Mouse (Mus musculus) neural tube, embryonic 11.5 days (tissue): ENCODE data around the gene Fnbp1. TPM values are rescaled to one million over a fixed set of nuclear protein-coding genes. Genes with fewer than 3 reads are reported as not detected.
A peak's percentile ranks its signal among the peaks of the same experiment; 100 is the strongest.

Experiments
- ATAC-seq: fragments of 200-750 bp; cut with Nextera tagmentation; 2 replicates; pipeline ENCODE4 v1.8.0; 2017; ENCODE audit warnings: moderate number of reproducible peaks, mild to moderate bottlenecking, moderate TSS enrichment, moderate library complexity; ENCODE audit not compliant: insufficient read depth, low FRiP score, low TSS enrichment
- DNase-seq: peaks from one replicate; pipeline ENCODE4 v3.0.0-alpha.2; 2015; ENCODE audit warnings: low spot score
- H3K27ac ChIP-seq: fragments of 300-500 bp; sonication (generic); 2 replicates; pipeline ENCODE4 v1.5.1; 2014; ENCODE audit warnings: low read depth, mild to moderate bottlenecking, low read length
- H3K27me3 ChIP-seq: fragments of 300-500 bp; sonication (generic); 2 replicates; pipeline ENCODE4 v1.6.1; 2014; ENCODE audit warnings: mild to moderate bottlenecking, low read length, mixed read lengths; ENCODE audit not compliant: control insufficient read depth, insufficient read depth
- H3K36me3 ChIP-seq: fragments of 300-500 bp; sonication (generic); 2 replicates; pipeline ENCODE4 v1.6.1; 2014; ENCODE audit warnings: mild to moderate bottlenecking, low read length, moderate library complexity, mixed read lengths; ENCODE audit not compliant: control insufficient read depth, insufficient read depth
- H3K4me1 ChIP-seq: fragments of 300-500 bp; sonication (generic); 2 replicates; pipeline ENCODE4 v1.6.1; 2014; ENCODE audit warnings: low read length, mixed read lengths; ENCODE audit not compliant: control insufficient read depth, insufficient read depth
- H3K4me2 ChIP-seq: fragments of 300-500 bp; sonication (generic); 2 replicates; pipeline ENCODE4 v1.6.1; 2014; ENCODE audit warnings: low read depth, mild to moderate bottlenecking, moderate library complexity
- H3K4me3 ChIP-seq: fragments of 300-500 bp; sonication (generic); 2 replicates; pipeline ENCODE4 v1.5.1; 2014; ENCODE audit warnings: low read depth, low read length
- H3K9ac ChIP-seq: fragments of 300-500 bp; sonication (generic); 2 replicates; pipeline ENCODE4 v1.6.1; 2014; ENCODE audit warnings: mild to moderate bottlenecking, low read length
- H3K9me3 ChIP-seq: fragments of 300-500 bp; sonication (generic); 2 replicates; pipeline ENCODE4 v1.6.1; 2016; ENCODE audit warnings: low read length; ENCODE audit not compliant: control insufficient read depth
- WGBS: fragments of 180-500 bp; shearing (Covaris S2); extraction: QIAGEN DNeasy Blood & Tissue Kit; methylation state at CpG from one replicate; pipeline ENCODE4 v1.1.7; 2014; 5-methylcytosine and 5-hydroxymethylcytosine counted together
- polyA plus RNA-seq: library from polyadenylated mRNA; unstranded; fragments of >200 nt; fragmentation: Nextera tagmentation; extraction: Ambion mirVana; gene quantifications from 2 replicates; pipeline ENCODE4 v1.2.1, GENCODE M21; 2014

Fnbp1 gene
- polyA plus RNA-seq, 1 experiment from 2014 or later: 17.6 TPM

GRCm38 (mm10) chr2:31067059-31067595 lies 74.7 kb downstream of the Fnbp1 start:
- WGBS: 81% methylated on average over 13 of the region's 13 CpGs
- H3K27me3 ChIP-seq: no peaks in the 10 kb centered on the region
- H3K9me3 ChIP-seq: no peaks in the 10 kb centered on the region
- H3K36me3 ChIP-seq: no peaks in the 10 kb centered on the region
- peak overlapping the region; percentile 94; the same call in 1 of the 2 replicates for H3K27ac ChIP-seq
- DNase-seq (no peak), ATAC-seq (no peak)
- H3K4me3 ChIP-seq: no peak overlapping the region
- H3K4me1 ChIP-seq: peaks cover 9% of the 10 kb centered on the region; the same call in 1 of the 2 replicates
- H3K9ac ChIP-seq: no peak overlapping the region
- no peak overlapping the region for H3K4me2 ChIP-seq

- H3K9ac ChIP-seq: no peak overlapping the region
- no peaks in the 10 kb centered on the region for H3K9me3 ChIP-seq
- 85% methylated on average over 11 of the region's 11 CpGs for WGBS
- no peaks in the 10 kb centered on the region for H3K36me3 ChIP-seq
- H3K4me3 ChIP-seq: no peak overlapping the region
- ATAC-seq: no peak
- DNase-seq: no peak
- H3K27me3 ChIP-seq: no peaks in the 10 kb centered on the region
- peak overlapping the region; percentile 94; the same call in 1 of the 2 replicates for H3K27ac ChIP-seq
- H3K4me1 ChIP-seq: peaks cover 9% of the 10 kb centered on the region; the same call in 1 of the 2 replicates
- no peak overlapping the region for H3K4me2 ChIP-seq
Observed at GRCm38 (mm10) chr2:31066019-31066789, 75.6 kb downstream of the Fnbp1 start.

- Histone ChIP-seq H3K4me2 (no peak overlapping the region), H3K27me3 (no peaks in the 10 kb centered on the region), H3K4me1 (peaks cover 3% of the 10 kb centered on the region; the same call in 1 of the 2 replicates), H3K27ac (no peak overlapping the region), H3K9me3 (no peaks in the 10 kb centered on the region), H3K4me3 (no peak overlapping the region), H3K36me3 (no peaks in the 10 kb centered on the region), H3K9ac (no peak overlapping the region)
- no peak for ATAC-seq
- 91% methylated on average over 10 of the region's 10 CpGs for WGBS
- DNase-seq: no peak
Observed at GRCm38 (mm10) chr2:31061868-31062628, 79.8 kb downstream of the Fnbp1 start.

- no peaks in the 10 kb centered on the region for H3K4me1 ChIP-seq
- H3K27ac ChIP-seq: no peak overlapping the region
- H3K4me2 ChIP-seq: no peak overlapping the region
- 89% methylated on average over 28 of the region's 28 CpGs for WGBS
- DNase-seq (no peak), ATAC-seq (no peak)
- H3K9me3 ChIP-seq: no peaks in the 10 kb centered on the region
- no peaks in the 10 kb centered on the region for H3K27me3 ChIP-seq
- no peak overlapping the region for H3K4me3 ChIP-seq
- H3K36me3 ChIP-seq: peaks cover 4% of the 10 kb centered on the region; the same call in 1 of the 2 replicates
- no peak overlapping the region for H3K9ac ChIP-seq
Observed at GRCm38 (mm10) chr2:31060787-31061730, 80.7 kb downstream of the Fnbp1 start.

GRCm38 (mm10) chr2:31060271-31060670 lies 81.5 kb downstream of the Fnbp1 start:
- Histone ChIP-seq H3K9ac (no peak overlapping the region), H3K4me3 (no peak overlapping the region)
- WGBS: 90% methylated on average over 1 of the region's 1 CpGs

GRCm38 (mm10) chr2:31058443-31058842 lies 83.4 kb downstream of the Fnbp1 start:
- 86% methylated on average over 4 of the region's 4 CpGs for WGBS
- H3K36me3 ChIP-seq: peaks cover 7% of the 10 kb centered on the region; the same call in 1 of the 2 replicates
- H3K9ac ChIP-seq: no peak overlapping the region
- H3K4me2 ChIP-seq: no peak overlapping the region
- H3K4me3 ChIP-seq: no peak overlapping the region
- DNase-seq (no peak), ATAC-seq (no peak)
- H3K27ac ChIP-seq: no peak overlapping the region
- H3K4me1 ChIP-seq: no peaks in the 10 kb centered on the region
- no peaks in the 10 kb centered on the region for H3K9me3 ChIP-seq
- no peaks in the 10 kb centered on the region for H3K27me3 ChIP-seq

More at GRCm38 (mm10) chr2:31060271-31060670, 81.5 kb downstream of the Fnbp1 start:
- no peak overlapping the region for H3K4me2 ChIP-seq
- no peak overlapping the region for H3K27ac ChIP-seq
- no peaks in the 10 kb centered on the region for H3K4me1 ChIP-seq
- no peaks in the 10 kb centered on the region for H3K9me3 ChIP-seq
- no peaks in the 10 kb centered on the region for H3K27me3 ChIP-seq
- ATAC-seq (no peak), DNase-seq (no peak)
- peaks cover 6% of the 10 kb centered on the region; the same call in 1 of the 2 replicates for H3K36me3 ChIP-seq

- H3K27me3 ChIP-seq: no peaks in the 10 kb centered on the region
- H3K9me3 ChIP-seq: no peaks in the 10 kb centered on the region
- H3K4me1 ChIP-seq: no peaks in the 10 kb centered on the region
- no peak overlapping the region for H3K4me2 ChIP-seq
- H3K4me3 ChIP-seq: no peak overlapping the region
- H3K9ac ChIP-seq: no peak overlapping the region
- no peak for DNase-seq
- WGBS: 66% methylated on average over 6 of the region's 6 CpGs
- peaks cover 7% of the 10 kb centered on the region; the same call in 1 of the 2 replicates for H3K36me3 ChIP-seq
- no peak for ATAC-seq
- H3K27ac ChIP-seq: no peak overlapping the region
Observed at GRCm38 (mm10) chr2:31057549-31058177, 84.1 kb downstream of the Fnbp1 start.
